Mouse (Mus musculus) liver, embryonic 12.5 days (tissue): ENCODE data around the gene Tle2. TPM values are rescaled to one million over a fixed set of nuclear protein-coding genes. Genes with fewer than 3 reads are reported as not detected.

Experiments used
- ATAC-seq: fragments of 200-750 bp; cut with Nextera tagmentation; 2 replicates; pipeline ENCODE4 v1.8.0; 2017; ENCODE audit warnings: moderate number of reproducible peaks, mild to moderate bottlenecking, moderate library complexity
- H3K27ac ChIP-seq: fragments of 300-500 bp; sonication (generic); 2 replicates; pipeline ENCODE4 v1.5.1; 2016; ENCODE audit warnings: mild to moderate bottlenecking
- H3K27me3 ChIP-seq: fragments of 300-500 bp; sonication (generic); replicated peaks from 2 replicates; pipeline ENCODE4 v1.6.1; 2016; ENCODE audit warnings: mild to moderate bottlenecking, moderate library complexity
- H3K36me3 ChIP-seq: fragments of 300-500 bp; sonication (generic); 2 replicates; pipeline ENCODE4 v1.6.1; 2016; ENCODE audit warnings: mild to moderate bottlenecking, moderate library complexity
- H3K4me1 ChIP-seq: fragments of 300-500 bp; sonication (generic); 2 replicates; pipeline ENCODE4 v1.6.1; 2016
- H3K4me2 ChIP-seq: fragments of 300-500 bp; sonication (generic); 2 replicates; pipeline ENCODE4 v1.6.1; 2016; ENCODE audit warnings: mild to moderate bottlenecking, moderate library complexity
- H3K4me3 ChIP-seq: fragments of 300-500 bp; sonication (generic); 2 replicates; pipeline ENCODE4 v1.5.1; 2016; ENCODE audit warnings: mild to moderate bottlenecking, moderate library complexity
- H3K9ac ChIP-seq: fragments of 300-500 bp; sonication (generic); 2 replicates; pipeline ENCODE4 v1.6.1; 2016; ENCODE audit warnings: mild to moderate bottlenecking, moderate library complexity
- H3K9me3 ChIP-seq: fragments of 300-500 bp; sonication (generic); replicated peaks from 2 replicates; pipeline ENCODE4 v1.6.1; 2016; ENCODE audit warnings: mild to moderate bottlenecking, moderate library complexity
- WGBS: fragments of 180-500 bp; shearing (Covaris S2); methylation state at CpG from one replicate; pipeline ENCODE4 v1.1.7; 2016; ENCODE audit not compliant: insufficient replicate concordance; 5-methylcytosine and 5-hydroxymethylcytosine counted together
- polyA plus RNA-seq: library from polyadenylated mRNA; unstranded; fragments of >200 nt; fragmentation: Nextera tagmentation; extraction: Ambion mirVana; gene quantifications from 2 replicates; pipeline ENCODE4 v1.2.1, GENCODE M21; 2016

The Tle2 gene
- 4.8 and 5.1 TPM in 2 replicates for polyA plus RNA-seq

DNA sequence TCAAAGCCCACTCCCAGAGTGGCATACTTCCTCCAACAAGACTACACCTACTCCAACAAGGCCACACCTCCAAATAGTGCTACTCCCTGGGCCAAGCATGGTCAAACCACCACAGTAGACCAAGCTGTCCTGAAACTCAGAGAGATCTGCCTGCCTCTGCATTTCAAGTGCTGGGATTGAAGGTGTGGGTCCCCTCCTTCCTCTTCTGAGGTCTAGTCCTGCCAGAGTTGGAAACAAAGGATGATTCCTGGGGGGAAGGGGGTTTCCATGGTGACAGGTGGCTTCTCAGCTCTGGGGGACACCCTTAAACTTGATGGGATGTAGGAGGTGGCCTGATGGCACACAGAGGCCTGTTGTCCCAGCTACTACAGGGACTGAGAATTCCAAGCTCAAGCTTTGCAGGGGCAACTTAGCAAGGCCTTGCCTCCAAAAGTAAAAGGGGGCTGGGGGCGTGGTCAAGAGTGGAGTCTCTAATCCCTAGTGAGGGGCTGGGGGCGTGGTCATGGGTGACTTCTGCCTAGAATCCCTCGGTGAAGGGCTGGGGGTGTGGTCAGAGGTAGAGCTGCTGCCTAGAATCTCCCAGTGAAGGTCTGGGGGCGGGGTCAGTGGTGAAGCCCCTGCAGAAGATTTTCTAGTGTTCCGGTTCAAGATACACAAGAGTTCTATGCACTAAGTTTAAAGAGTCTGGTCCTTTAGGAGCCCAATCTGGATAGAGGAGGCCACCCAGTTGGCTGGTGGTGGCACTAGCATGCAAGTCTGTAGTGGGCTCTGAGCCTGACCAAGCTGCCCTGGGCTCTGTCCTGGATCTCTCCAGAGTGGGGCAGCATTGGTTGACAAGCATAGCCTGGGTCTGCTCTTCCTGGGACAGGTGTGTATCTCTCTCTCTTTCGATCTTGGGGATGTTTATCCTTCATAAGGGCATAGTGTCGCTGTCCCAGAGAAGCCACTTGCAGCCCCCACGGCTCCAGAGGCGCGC is at the start of gene Tle2:
Gene Tle2 (plus strand): TSS at position 481 of the 976 bp plus-strand sequence.
- Histone ChIP-seq H3K4me3 (peak within 1 kb of the TSS; percentile 46), H3K27me3 (peaks cover 81% of the 10 kb centered on the region), H3K27ac (peak within 1 kb of the TSS; percentile 33; the same call in 1 of the 2 replicates), H3K4me2 (peak within 1 kb of the TSS; percentile 93), H3K9ac (peak within 1 kb of the TSS; percentile 51), H3K4me1 (peaks cover 61% of the 10 kb centered on the region), H3K36me3 (no peaks in the 10 kb centered on the region), H3K9me3 (no peaks in the 10 kb centered on the region)
- 18% methylated on average over 10 of the region's 10 CpGs for WGBS
- ATAC-seq, result no peak

DNA sequence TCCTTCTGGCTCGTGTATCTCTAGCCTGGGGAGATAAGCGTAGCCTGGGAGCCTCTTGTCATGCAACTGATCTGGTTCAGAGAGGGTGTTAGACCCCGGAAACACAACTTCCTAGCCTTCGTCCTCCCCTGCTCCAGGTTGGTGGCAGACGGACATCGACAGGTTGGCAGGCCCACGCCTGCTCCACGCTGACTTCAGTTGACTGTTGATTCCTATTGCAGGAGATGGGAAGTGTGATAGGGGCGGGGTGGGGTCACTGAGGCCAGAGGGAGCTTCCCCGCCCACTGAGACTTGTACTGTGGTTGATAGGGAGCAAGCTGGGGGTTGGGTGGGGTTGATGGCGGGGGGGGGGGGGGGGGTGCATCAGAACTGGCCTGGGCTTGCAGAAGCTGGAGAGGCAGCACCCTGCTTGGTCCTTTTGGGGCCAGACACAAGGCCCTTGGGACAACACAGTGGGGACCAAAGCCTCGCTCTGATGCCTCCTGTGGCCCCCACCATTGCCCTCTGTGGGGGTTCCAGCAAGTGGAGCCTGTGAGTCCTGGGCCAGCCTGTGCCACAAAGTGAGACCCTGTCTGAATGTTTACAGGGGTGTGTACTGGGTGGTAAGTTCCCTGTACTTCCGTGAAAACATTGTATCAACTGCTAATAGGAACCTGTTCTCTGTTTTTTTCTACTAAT is 49.2 kb upstream of the Tle2 start:
- H3K4me3 ChIP-seq, result peak overlapping the region; percentile 18; the same call in 1 of the 2 replicates
- peak overlapping the region; percentile 75 for H3K4me2 ChIP-seq
- H3K9ac ChIP-seq, result peak overlapping the region; percentile 71
- H3K27me3 ChIP-seq, result no peaks in the 10 kb centered on the region
- peak; percentile 73 for ATAC-seq
- H3K9me3 ChIP-seq, result no peaks in the 10 kb centered on the region
- peaks cover 44% of the 10 kb centered on the region for H3K4me1 ChIP-seq
- peak overlapping the region; percentile 81 for H3K27ac ChIP-seq
- peaks cover 16% of the 10 kb centered on the region for H3K36me3 ChIP-seq
- WGBS, result 11% methylated on average over 12 of the region's 13 CpGs

DNA sequence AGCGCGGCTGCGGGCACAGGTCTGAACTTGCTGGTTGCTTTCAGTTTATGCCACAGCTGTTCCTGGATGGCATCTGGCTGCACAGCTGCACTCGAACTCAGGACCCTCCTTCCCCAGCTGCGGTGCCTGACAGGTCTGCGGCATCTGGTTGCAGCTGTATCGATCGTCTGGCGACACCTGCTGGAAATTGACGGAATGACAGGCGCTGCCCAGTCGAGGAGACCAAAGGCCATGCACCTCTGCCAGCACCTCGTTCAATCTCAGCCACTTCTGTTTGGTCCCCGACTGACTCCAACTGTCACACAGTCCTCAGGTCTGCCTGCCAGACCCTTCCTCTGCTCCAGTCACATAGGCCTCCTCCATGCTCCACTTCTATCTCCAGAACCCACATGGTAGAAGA is 47.6 kb upstream of the Tle2 start:
- 8% methylated on average over 14 of the region's 14 CpGs for WGBS
- H3K9ac ChIP-seq, result no peak overlapping the region

DNA sequence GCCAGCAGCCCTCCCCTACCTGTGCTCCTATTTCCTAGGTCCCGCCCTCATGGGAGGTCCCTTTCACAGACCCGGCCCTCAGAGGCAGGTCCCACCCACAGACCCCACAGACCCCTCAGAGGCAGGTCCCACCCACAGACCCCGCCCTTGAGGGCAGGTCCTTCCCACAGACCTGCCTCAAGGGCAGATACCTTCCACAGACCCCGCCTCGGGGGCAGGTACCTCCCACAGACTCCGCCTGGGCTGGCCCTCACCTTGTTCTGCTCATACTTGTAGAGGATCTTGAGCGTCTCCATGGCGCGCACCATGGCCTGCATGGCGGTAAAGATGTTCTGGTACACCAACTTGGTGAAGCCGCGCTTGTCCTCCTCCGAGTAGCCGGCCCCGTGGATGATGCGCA is 39.5 kb upstream of the Tle2 start:
- peaks cover 88% of the 10 kb centered on the region for H3K36me3 ChIP-seq
- no peak overlapping the region for H3K9ac ChIP-seq
- no peaks in the 10 kb centered on the region for H3K9me3 ChIP-seq
- peaks cover 36% of the 10 kb centered on the region for H3K4me1 ChIP-seq
- no peak overlapping the region for H3K4me3 ChIP-seq
- WGBS, result 74% methylated on average over 16 of the region's 16 CpGs
- ATAC-seq, result no peak
- H3K4me2 ChIP-seq, result no peak overlapping the region
- no peaks in the 10 kb centered on the region for H3K27me3 ChIP-seq
- no peak overlapping the region for H3K27ac ChIP-seq

More for the DNA sequence above, 47.6 kb upstream of the Tle2 start:
- ATAC-seq, result 0 out of 2 replicates have a peak, but pooled peaks have one; percentile 1
- Histone ChIP-seq H3K4me2 (no peak overlapping the region), H3K9me3 (no peaks in the 10 kb centered on the region), H3K36me3 (peaks cover 33% of the 10 kb centered on the region), H3K4me3 (no peak overlapping the region), H3K27me3 (no peaks in the 10 kb centered on the region), H3K4me1 (peaks cover 39% of the 10 kb centered on the region), H3K27ac (no peak overlapping the region)

GRCm38 (mm10) chr10:81536734-81537133 is 37.6 kb upstream of the Tle2 start:
- Histone ChIP-seq H3K4me2 (no peak overlapping the region), H3K4me3 (no peak overlapping the region), H3K36me3 (peaks cover 78% of the 10 kb centered on the region), H3K27ac (no peak overlapping the region), H3K9me3 (no peaks in the 10 kb centered on the region), H3K4me1 (peaks cover 53% of the 10 kb centered on the region), H3K9ac (no peak overlapping the region), H3K27me3 (no peaks in the 10 kb centered on the region)
- ATAC-seq, result no peak
- WGBS, result 60% methylated on average over 6 of the region's 6 CpGs

GRCm38 (mm10) chr10:81537429-81537828 is 36.9 kb upstream of the Tle2 start:
- H3K4me2 ChIP-seq, result no peak overlapping the region
- H3K4me1 ChIP-seq, result peaks cover 60% of the 10 kb centered on the region
- no peak for ATAC-seq

DNA sequence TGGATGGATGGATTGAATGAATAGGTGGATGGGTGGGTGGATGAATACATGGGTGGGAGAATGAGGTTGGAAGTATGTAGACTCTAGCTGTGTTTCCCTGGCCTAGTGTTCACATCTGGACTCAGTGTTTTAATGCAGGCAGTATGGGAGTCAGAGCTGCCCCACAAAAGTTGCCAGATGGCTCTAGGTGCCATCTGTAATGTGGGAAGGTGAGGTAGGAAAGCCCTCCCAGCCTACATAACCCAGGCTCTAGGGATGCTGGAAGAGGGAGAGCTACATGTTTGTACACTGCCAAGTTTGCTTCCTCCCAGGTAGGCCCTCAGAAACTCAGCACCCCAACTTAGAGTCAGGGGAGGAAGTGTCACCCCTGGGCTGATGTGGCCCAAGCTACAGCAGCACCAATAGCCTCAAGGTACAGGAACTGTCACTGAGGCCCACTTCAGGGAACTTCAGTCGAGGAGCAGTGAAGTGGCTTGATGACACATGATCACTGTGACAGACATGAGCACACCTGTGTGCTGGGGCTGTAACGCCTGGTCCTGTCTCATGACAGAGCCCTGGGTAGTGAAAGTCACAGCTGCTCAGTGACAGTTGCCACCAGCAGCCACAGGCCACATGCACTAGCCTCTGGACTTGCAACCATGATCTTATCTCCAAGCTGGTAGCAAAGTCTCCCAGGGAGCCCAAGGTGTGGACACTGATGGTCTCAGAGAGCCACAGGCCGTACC is 35.9 kb upstream of the Tle2 start:
- no peak overlapping the region for H3K27ac ChIP-seq
- H3K36me3 ChIP-seq, result peaks cover 77% of the 10 kb centered on the region
- no peak overlapping the region for H3K9ac ChIP-seq
- no peak overlapping the region for H3K4me2 ChIP-seq
- WGBS, result 62% methylated on average over 3 of the region's 3 CpGs
- no peak for ATAC-seq
- H3K27me3 ChIP-seq, result no peaks in the 10 kb centered on the region
- no peak overlapping the region for H3K4me3 ChIP-seq
- peaks cover 66% of the 10 kb centered on the region for H3K4me1 ChIP-seq
- no peaks in the 10 kb centered on the region for H3K9me3 ChIP-seq

More at GRCm38 (mm10) chr10:81537429-81537828, 36.9 kb upstream of the Tle2 start:
- Histone ChIP-seq H3K27me3 (no peaks in the 10 kb centered on the region), H3K9ac (no peak overlapping the region), H3K9me3 (no peaks in the 10 kb centered on the region), H3K27ac (no peak overlapping the region), H3K36me3 (peaks cover 77% of the 10 kb centered on the region), H3K4me3 (no peak overlapping the region)
- WGBS, result 67% methylated on average over 2 of the region's 2 CpGs

GRCm38 (mm10) chr10:81541363-81541762 is 33.0 kb upstream of the Tle2 start:
- Histone ChIP-seq H3K4me1 (peaks cover 70% of the 10 kb centered on the region), H3K4me3 (0 out of 2 replicates have a peak overlapping the region, but pooled peaks have one; percentile 90), H3K27me3 (no peaks in the 10 kb centered on the region), H3K9ac (peak overlapping the region; percentile 47), H3K36me3 (peaks cover 56% of the 10 kb centered on the region), H3K9me3 (no peaks in the 10 kb centered on the region), H3K4me2 (peak overlapping the region; percentile 98), H3K27ac (peak overlapping the region; percentile 38; the same call in 1 of the 2 replicates)
- ATAC-seq, result no peak
- WGBS, result 69% methylated on average over 5 of the region's 5 CpGs

- WGBS, result 62% methylated on average over 10 of the region's 10 CpGs
Measured at GRCm38 (mm10) chr10:81541803-81542202, 32.6 kb upstream of the Tle2 start.

DNA sequence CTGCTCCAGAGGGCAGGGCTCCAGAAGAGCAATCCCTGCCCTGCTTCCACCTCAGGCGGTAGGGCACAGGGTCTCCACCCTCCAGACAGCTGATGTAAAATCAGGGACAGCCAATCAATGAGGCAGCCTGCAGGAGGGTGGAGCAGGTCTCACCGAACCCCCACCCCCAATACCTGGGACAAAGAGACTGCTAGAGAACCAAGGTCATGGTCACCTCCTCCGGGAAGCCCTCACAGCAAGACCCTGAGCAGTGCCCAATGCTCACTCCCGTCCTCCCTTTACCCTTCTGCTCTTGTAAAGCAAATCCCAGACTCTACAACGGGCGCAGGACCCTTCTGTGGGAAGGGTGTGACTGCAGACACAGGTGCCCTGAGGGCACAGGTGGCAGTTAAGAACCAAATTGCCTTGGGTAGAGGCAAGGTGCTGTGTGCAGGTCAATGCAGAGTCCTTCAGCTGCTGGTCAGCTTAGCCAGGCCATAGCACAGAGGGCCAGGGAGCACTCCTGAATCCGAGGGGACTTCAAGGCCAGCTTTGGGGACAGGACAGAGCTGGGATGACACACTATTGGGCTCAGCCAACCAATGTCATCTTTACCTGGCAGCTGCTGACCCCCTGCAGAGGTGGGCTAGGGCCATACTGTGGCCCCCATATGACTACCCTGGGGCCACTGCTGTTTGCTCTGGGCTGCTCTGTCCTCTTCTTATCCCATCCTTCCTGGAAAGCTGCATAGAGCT is 31.5 kb upstream of the Tle2 start:
- 0 out of 2 replicates have a peak overlapping the region, but pooled peaks have one; percentile 38 for H3K27ac ChIP-seq
- peak overlapping the region; percentile 98 for H3K4me2 ChIP-seq
- ATAC-seq, result no peak
- H3K4me1 ChIP-seq, result peaks cover 81% of the 10 kb centered on the region
- no peaks in the 10 kb centered on the region for H3K9me3 ChIP-seq
- H3K27me3 ChIP-seq, result no peaks in the 10 kb centered on the region
- peak overlapping the region; percentile 93; the same call in 1 of the 2 replicates for H3K9ac ChIP-seq
- H3K36me3 ChIP-seq, result peaks cover 44% of the 10 kb centered on the region
- 74% methylated on average over 7 of the region's 7 CpGs for WGBS
- peak overlapping the region; percentile 90 for H3K4me3 ChIP-seq

More at GRCm38 (mm10) chr10:81541803-81542202, 32.6 kb upstream of the Tle2 start:
- ATAC-seq, result no peak
- Histone ChIP-seq H3K9ac (peak overlapping the region; percentile 47), H3K9me3 (no peaks in the 10 kb centered on the region), H3K27ac (peak overlapping the region; percentile 38), H3K4me3 (peak overlapping the region; percentile 90; the same call in 1 of the 2 replicates), H3K27me3 (no peaks in the 10 kb centered on the region), H3K4me2 (peak overlapping the region; percentile 98), H3K36me3 (peaks cover 53% of the 10 kb centered on the region), H3K4me1 (peaks cover 75% of the 10 kb centered on the region)

GRCm38 (mm10) chr10:81543633-81544032 is 30.7 kb upstream of the Tle2 start:
- Histone ChIP-seq H3K4me2 (peak overlapping the region; percentile 98), H3K9ac (peak overlapping the region; percentile 93), H3K27ac (0 out of 2 replicates have a peak overlapping the region, but pooled peaks have one; percentile 54), H3K36me3 (peaks cover 38% of the 10 kb centered on the region), H3K4me1 (peaks cover 78% of the 10 kb centered on the region), H3K9me3 (no peaks in the 10 kb centered on the region), H3K4me3 (peak overlapping the region; percentile 90), H3K27me3 (no peaks in the 10 kb centered on the region)
- WGBS, result 75% methylated on average over 1 of the region's 1 CpGs
- ATAC-seq, result no peak
